Mouse (Mus musculus) liver, postnatal 0 days (tissue): ENCODE data around the gene Acy3.

Experiments used
- CTCF ChIP-seq: sonication (generic); IDR thresholded peaks from 2 replicates; pipeline ENCODE4 v1.5.1; 2016; ENCODE audit warnings: antibody characterized with exemption, low read depth
- EP300 ChIP-seq: IDR thresholded peaks from 2 replicates; pipeline ENCODE4 v1.6.1; 2016; ENCODE audit warnings: antibody characterized with exemption, low read depth, mild to moderate bottlenecking

DNA sequence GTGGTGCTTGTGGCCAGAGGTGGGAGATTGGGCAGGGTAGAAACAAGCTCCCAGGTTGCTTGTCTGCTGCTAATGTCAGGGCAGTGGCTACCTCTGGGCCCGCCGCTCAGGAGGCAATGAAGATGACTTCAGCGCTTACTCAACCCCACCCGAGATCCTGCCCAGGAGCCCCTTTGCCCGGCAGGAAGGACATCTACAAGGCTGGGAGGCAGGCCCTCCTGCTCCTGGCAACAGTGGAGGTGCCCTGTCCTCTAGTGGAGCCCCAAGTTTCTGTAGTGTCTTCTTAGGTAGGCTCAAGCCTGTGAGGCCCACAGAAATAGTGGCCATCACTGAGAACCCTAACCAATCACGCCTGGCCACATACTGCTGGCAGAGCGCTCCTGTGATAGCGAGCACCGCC is 18.7 kb downstream of the Acy3 start:
- no peak for TF ChIP-seq CTCF
- no peak for TF ChIP-seq EP300
